In the genomic region with DNA sequence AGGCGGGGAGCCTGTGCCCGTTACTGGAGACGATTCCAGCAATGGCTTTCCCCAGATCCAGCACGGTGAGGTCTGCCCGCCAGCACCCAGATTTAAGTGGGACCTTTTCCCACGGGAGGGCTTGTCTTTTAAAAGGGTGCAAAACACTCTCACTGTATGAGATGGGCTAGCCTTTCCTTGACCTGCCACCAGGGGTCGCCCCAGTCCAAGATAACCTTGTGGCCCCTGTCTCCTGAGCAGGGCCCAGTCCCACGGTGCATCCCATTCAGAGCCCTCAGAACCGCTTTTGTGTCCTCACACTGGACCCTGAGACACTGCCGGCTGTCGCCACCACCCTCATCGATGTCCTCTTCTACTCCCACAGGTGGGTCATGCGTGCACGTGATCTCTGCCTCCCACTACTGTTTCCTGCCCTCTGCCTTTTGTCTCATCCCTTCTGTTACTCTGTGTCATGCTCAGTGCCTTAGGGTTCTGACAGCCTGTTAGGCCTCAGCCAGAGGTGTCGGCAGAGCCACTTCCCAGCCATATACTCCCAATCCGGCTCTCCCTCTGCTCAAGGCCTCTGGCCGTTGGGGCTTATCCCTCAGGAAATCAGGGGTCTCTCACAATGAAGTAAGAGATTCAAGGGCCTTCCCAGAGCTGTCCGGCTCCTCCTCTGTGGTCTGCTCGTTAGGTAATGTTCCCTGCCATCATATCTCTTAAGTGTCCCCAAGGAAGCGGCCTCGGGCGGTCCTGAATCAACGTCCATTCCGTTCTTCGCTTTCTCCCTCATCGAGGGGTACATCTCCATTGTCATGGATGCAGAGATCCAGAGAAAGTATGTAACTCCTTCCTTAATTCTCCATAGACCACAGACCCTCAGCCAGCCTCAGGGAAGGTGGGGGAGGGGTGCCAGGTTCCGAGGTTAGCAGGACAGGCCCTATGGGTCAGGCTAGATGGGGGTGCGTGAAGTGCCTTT, we compare ENCODE assay signal across 9 mouse cellular contexts. TPM values are rescaled to one million over a fixed set of nuclear protein-coding genes. Genes with fewer than 3 reads are reported as not detected.
DNase-seq lines count a peak whose midpoint lies in the region; ATAC-seq lines count a peak whose summit lies in the region.
"Had no signal": no experiment of that assay in that cellular context is flagged by ENCODE, and none has a peak within 500 bp of the region (broad histone marks: within the 10 kb centered on the region; RNA-seq: fewer than 3 reads in every experiment).

No protein-coding gene starts in this region.

- no peak overlapping the region for H3K27ac ChIP-seq in kidney, embryonic 14.5 days (ENCODE audit: low read depth, low read length)
- H3K27ac ChIP-seq: embryonic facial prominence, embryonic 12.5 days had no signal

- WGBS in kidney, embryonic 14.5 days, result 53% methylated on average over 28 of the region's 28 CpGs

- peak; percentile 68 for DNase-seq in kidney, adult 11 months
- peak; percentile 81 to 94 for DNase-seq in adrenal gland, adult (ENCODE audit: inconsistent age in 2 of 2, low spot score in 1 of 2)
- DNase-seq in heart, postnatal 10 days, result peak; percentile 81 to 91
- peak; percentile 38 to 61 for DNase-seq in layer of hippocampus, postnatal 36 days
- DNase-seq in mesoderm, embryonic 11.5 days (ENCODE audit: low read depth, low spot score), result peak; percentile 66
- peak; percentile 89 for DNase-seq in splenic B cell, adult 2 months (ENCODE audit: low read depth, low spot score)

- H3K36me3 ChIP-seq in kidney, embryonic 14.5 days (ENCODE audit: control insufficient read depth, insufficient read depth, low read length), result peaks cover under 1% of the 10 kb centered on the region; the same call in 1 of the 2 replicates
- H3K36me3 ChIP-seq in splenic B cell, adult 2 months (ENCODE audit: control insufficient read depth, insufficient read depth, low read length, poor library complexity, severe bottlenecking), result no peaks in the 10 kb centered on the region
- H3K36me3 ChIP-seq: embryonic facial prominence, embryonic 12.5 days had no signal

- H3K9me3 ChIP-seq in kidney, embryonic 14.5 days (ENCODE audit: control insufficient read depth, low read length), result no peaks in the 10 kb centered on the region
- H3K9me3 ChIP-seq: embryonic facial prominence, embryonic 12.5 days had no signal

- intact Hi-C loops in heart, postnatal 10 days (cut with DNase I), result loop anchor here (1.0 to 2.0 kb wide), 2 partner anchors 38 to 202 kb away; no protein-coding TSS in a partner anchor

- no peak for ATAC-seq in kidney, embryonic 14.5 days (ENCODE audit: low FRiP score, low TSS enrichment)
- peak; percentile 45 for ATAC-seq in common myeloid progenitor, adult 5-6 weeks (replicated peaks; ENCODE audit: low read depth, poor library complexity, severe bottlenecking)

- 0 out of 2 replicates have a peak, but pooled peaks cover 4% of the 10 kb centered on the region for H3K4me1 ChIP-seq in kidney, embryonic 14.5 days (ENCODE audit: control insufficient read depth, insufficient read depth, low read length)

- H3K9ac ChIP-seq in kidney, embryonic 14.5 days (ENCODE audit: low read depth, low read length), result no peak overlapping the region
- H3K9ac ChIP-seq: embryonic facial prominence, embryonic 12.5 days had no signal

- H3K27me3 ChIP-seq in kidney, embryonic 14.5 days (ENCODE audit: control insufficient read depth, insufficient read depth, low read length), result 0 out of 2 replicates have a peak, but pooled peaks cover 7% of the 10 kb centered on the region
- H3K27me3 ChIP-seq in splenic B cell, adult 2 months (ENCODE audit: control insufficient read depth, insufficient read depth, low read length, poor library complexity, severe bottlenecking), result no peaks in the 10 kb centered on the region

- no peak overlapping the region for H3K4me2 ChIP-seq in kidney, embryonic 14.5 days (replicated peaks; ENCODE audit: low read depth, low read length)
- H3K4me2 ChIP-seq: embryonic facial prominence, embryonic 12.5 days had no signal

- H3K4me3 ChIP-seq in kidney, embryonic 14.5 days (ENCODE audit: low read length), result no peak overlapping the region
- H3K4me3 ChIP-seq: embryonic facial prominence, embryonic 12.5 days had no signal

RNA-seq across cellular contexts. Expression of a gene that starts 2.7 kb away (rescaled TPM):
- polyA plus RNA-seq in kidney, embryonic 14.5 days (2014; fragmentation: Nextera tagmentation; extraction: Ambion mirVana), result 2.7 and 5.3 TPM in 2 replicates
- 0.50 and 4.6 TPM in 2 replicates for total RNA-seq in common myeloid progenitor, adult 5-6 weeks (2017)
- 10 to 100 TPM in 1 of 2 experiments, 1 to 10 TPM in 1; 7.9 to 10.4 TPM for total RNA-seq in heart, postnatal 10 days (2021)
- 1 to 10 TPM; 2.9 to 4.8 TPM for total RNA-seq in layer of hippocampus, postnatal 36 days (2021)

RNA-seq across cellular contexts. Expression of a gene that starts 15.5 kb away (rescaled TPM):
- polyA plus RNA-seq in kidney, embryonic 14.5 days (2014; fragmentation: Nextera tagmentation; extraction: Ambion mirVana), result not detected in 2 replicates
- total RNA-seq in common myeloid progenitor, adult 5-6 weeks (2017), result 15.7 and 16.1 TPM in 2 replicates
- total RNA-seq in heart, postnatal 10 days (2021), result not detected
- total RNA-seq in layer of hippocampus, postnatal 36 days (2021), result not detected
- polyA plus RNA-seq: embryonic facial prominence, embryonic 12.5 days had no signal

RNA-seq across cellular contexts. Expression of a gene that starts 34.1 kb away (rescaled TPM):
- 28.8 and 29.7 TPM in 2 replicates for polyA plus RNA-seq in kidney, embryonic 14.5 days (2014; fragmentation: Nextera tagmentation; extraction: Ambion mirVana)
- 4.7 and 6.3 TPM in 2 replicates for total RNA-seq in common myeloid progenitor, adult 5-6 weeks (2017)
- 10 to 100 TPM; 12.3 to 12.6 TPM for total RNA-seq in heart, postnatal 10 days (2021)
- 10 to 100 TPM; 28.6 TPM for total RNA-seq in layer of hippocampus, postnatal 36 days (2021)

RNA-seq across cellular contexts. Expression of a gene that starts 36.6 kb away (rescaled TPM):
- not detected in 2 replicates for polyA plus RNA-seq in kidney, embryonic 14.5 days (2014; fragmentation: Nextera tagmentation; extraction: Ambion mirVana)
- 0.63 and 1.1 TPM in 2 replicates for total RNA-seq in common myeloid progenitor, adult 5-6 weeks (2017)
- under 1 TPM; 0.55 to 0.62 TPM for total RNA-seq in heart, postnatal 10 days (2021)
- 1 to 10 TPM; 1.4 to 1.7 TPM for total RNA-seq in layer of hippocampus, postnatal 36 days (2021)

Comparison
In these comparisons a context has a peak if more than half of its experiments do, and no peak if none do; other contexts are left out.
1. RNA of a gene that starts 15.5 kb away (total RNA-seq): 15.7 to 16.1 TPM in common myeloid progenitor, adult 5-6 weeks; not detected in heart, postnatal 10 days and not detected in layer of hippocampus, postnatal 36 days; every median in the first group is over 10 times any median in the second.
2. Peak in every context shown above with its lines, with median percentiles within 50 percentile points of each other: DNase-seq.